Mouse (Mus musculus) MEL (cell line): ENCODE results near the gene Sost.

Source experiments
- CTCF ChIP-seq, 3 experiments: IDR thresholded peaks in 2 of 3; conservative IDR thresholded peaks in 1 of 3; 2 replicates each; pipeline ENCODE4 v1.5.1; 2011 to 2012; ENCODE audit warnings: low read length in 3 of 3, low read depth in 2 of 3, mild to moderate bottlenecking in 2 of 3, improper control_type of control experiment in 1 of 3, inconsistent platforms in 1 of 3, mixed read lengths in 1 of 3, moderate library complexity in 1 of 3; ENCODE audit not compliant: control insufficient read depth in 1 of 3, insufficient read depth in 1 of 3, poor library complexity in 1 of 3, severe bottlenecking in 1 of 3
- JUND ChIP-seq: IDR thresholded peaks from 2 replicates; pipeline ENCODE4 v1.6.1; 2011; ENCODE audit warnings: low read depth, mild to moderate bottlenecking, improper control_type of control experiment, low read length
- TBP ChIP-seq: IDR thresholded peaks from 2 replicates; pipeline ENCODE4 v1.8.0; 2011; ENCODE audit warnings: low read depth, low read length, improper control_type of control experiment

- TF ChIP-seq TBP (no peak), CTCF (IDR thresholded peaks at IDR 0.05 in 2 of 3, conservative IDR thresholded peaks at IDR 0.05 in 1 of 3; ENCODE audit: control insufficient read depth in 1 of 3, insufficient read depth in 1 of 3, low read depth in 2 of 3, low read length in 3 of 3, poor library complexity in 1 of 3, severe bottlenecking in 1 of 3) (no peak), JUND (no peak)
Measured at GRCm38 (mm10) chr11:101990244-101990643, 23.4 kb upstream of the Sost start.
